Mouse (Mus musculus): ENCODE results near the gene Itih3. TPM values are rescaled to one million over a fixed set of nuclear protein-coding genes. Genes with fewer than 3 reads are reported as not detected.

Itih3 gene
- polyA plus RNA-seq, 1 experiment from 2014 or later = not detected

DNA sequence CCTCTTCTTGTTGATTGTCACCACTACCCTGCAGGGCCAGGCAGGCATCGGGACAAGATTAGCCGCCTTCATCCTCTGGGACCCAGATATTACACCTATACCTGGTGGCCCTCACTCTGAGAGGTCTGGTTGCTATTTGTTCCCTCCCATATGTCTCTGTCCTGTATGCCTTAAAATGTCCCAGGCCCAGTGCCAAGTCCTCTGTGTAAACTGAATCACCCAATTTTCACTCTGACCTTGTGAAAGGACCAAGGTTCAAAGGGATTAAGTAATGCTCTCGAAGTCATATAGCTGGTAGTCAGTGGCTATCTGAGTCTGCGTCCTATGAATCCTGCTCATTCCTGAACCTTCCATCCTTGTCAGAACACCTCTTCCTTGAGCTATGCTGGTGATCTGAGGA lies 6.8 kb upstream of the Itih3 start:
- H3K4me3 ChIP-seq (replicated peaks) = no peak overlapping the region
- H3K4me1 ChIP-seq (replicated peaks) = no peaks in the 10 kb centered on the region
- no peak overlapping the region for H3K9ac ChIP-seq (replicated peaks)
- H3K27me3 ChIP-seq = no peaks in the 10 kb centered on the region
- H3K9me3 ChIP-seq = no peaks in the 10 kb centered on the region
- no peaks in the 10 kb centered on the region for H3K36me3 ChIP-seq
- WGBS = 95% methylated on average over 4 of the region's 4 CpGs
- H3K4me2 ChIP-seq = no peak overlapping the region
- no peak overlapping the region for H3K27ac ChIP-seq
- no peak for ATAC-seq (ENCODE audit: insufficient number of reproducible peaks, insufficient read depth, low FRiP score, low TSS enrichment, low read depth)

GRCm38 (mm10) chr14:30925492-30925891 lies 1.9 kb upstream of the Itih3 start:
- no peaks in the 10 kb centered on the region for H3K4me1 ChIP-seq (replicated peaks)
- H3K27me3 ChIP-seq = no peaks in the 10 kb centered on the region
- H3K9me3 ChIP-seq = no peaks in the 10 kb centered on the region
- no peak overlapping the region for H3K27ac ChIP-seq
- H3K36me3 ChIP-seq = no peaks in the 10 kb centered on the region
- ATAC-seq (ENCODE audit: insufficient number of reproducible peaks, insufficient read depth, low FRiP score, low TSS enrichment, low read depth) = no peak
- no peak overlapping the region for H3K4me2 ChIP-seq
- H3K9ac ChIP-seq (replicated peaks) = no peak overlapping the region
- WGBS = 86% methylated on average over 3 of the region's 3 CpGs
- no peak overlapping the region for H3K4me3 ChIP-seq (replicated peaks)

DNA sequence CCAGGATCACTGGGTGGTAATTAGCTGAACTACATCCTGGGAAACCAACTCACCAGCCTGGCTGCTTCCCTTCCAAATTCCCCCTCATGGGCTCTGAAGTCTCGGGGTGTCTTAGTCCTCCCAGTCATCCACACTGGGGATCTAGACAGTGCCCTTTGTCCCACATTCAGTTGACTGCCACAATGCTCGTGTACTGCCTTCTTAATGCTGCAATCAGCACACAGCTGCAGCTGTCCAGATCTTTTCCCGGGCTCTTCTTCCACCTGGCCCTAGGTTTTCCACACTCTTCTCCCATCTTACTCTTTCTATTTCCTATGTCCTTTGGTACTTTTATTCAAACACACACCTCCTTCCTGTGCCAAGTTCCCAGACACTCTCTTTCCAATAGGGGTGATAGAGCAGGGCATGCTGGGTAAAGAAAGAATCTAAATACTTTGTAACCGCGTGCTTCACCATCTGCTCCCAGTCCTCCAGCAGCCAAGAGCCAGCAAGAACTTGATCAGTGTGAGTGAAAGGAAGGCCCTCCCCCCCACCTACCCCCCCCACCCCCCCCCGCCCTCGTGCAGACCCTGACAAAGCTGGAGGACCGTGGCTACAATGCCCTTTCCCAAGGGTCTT lies 1.4 kb downstream of the Itih3 start:
- ATAC-seq (ENCODE audit: insufficient number of reproducible peaks, insufficient read depth, low FRiP score, low TSS enrichment, low read depth) = no peak

GRCm38 (mm10) chr14:30916516-30916915 lies 7.0 kb downstream of the Itih3 start:
- no peaks in the 10 kb centered on the region for H3K9me3 ChIP-seq
- H3K4me1 ChIP-seq (replicated peaks) = no peaks in the 10 kb centered on the region
- H3K9ac ChIP-seq (replicated peaks) = no peak overlapping the region
- H3K27me3 ChIP-seq = no peaks in the 10 kb centered on the region
- no peak overlapping the region for H3K4me3 ChIP-seq (replicated peaks)
- no peaks in the 10 kb centered on the region for H3K36me3 ChIP-seq
- no peak overlapping the region for H3K4me2 ChIP-seq
- WGBS = 86% methylated on average over 1 of the region's 1 CpGs
- no peak overlapping the region for H3K27ac ChIP-seq
- ATAC-seq (ENCODE audit: insufficient number of reproducible peaks, insufficient read depth, low FRiP score, low TSS enrichment, low read depth) = no peak

More for the DNA sequence above, 1.4 kb downstream of the Itih3 start:
- Histone ChIP-seq H3K4me3 (replicated peaks) (no peak overlapping the region), H3K4me1 (replicated peaks) (no peaks in the 10 kb centered on the region), H3K9me3 (no peaks in the 10 kb centered on the region), H3K27ac (no peak overlapping the region), H3K4me2 (no peak overlapping the region), H3K27me3 (no peaks in the 10 kb centered on the region), H3K9ac (replicated peaks) (no peak overlapping the region), H3K36me3 (no peaks in the 10 kb centered on the region)
- WGBS = 61% methylated on average over 8 of the region's 8 CpGs

DNA sequence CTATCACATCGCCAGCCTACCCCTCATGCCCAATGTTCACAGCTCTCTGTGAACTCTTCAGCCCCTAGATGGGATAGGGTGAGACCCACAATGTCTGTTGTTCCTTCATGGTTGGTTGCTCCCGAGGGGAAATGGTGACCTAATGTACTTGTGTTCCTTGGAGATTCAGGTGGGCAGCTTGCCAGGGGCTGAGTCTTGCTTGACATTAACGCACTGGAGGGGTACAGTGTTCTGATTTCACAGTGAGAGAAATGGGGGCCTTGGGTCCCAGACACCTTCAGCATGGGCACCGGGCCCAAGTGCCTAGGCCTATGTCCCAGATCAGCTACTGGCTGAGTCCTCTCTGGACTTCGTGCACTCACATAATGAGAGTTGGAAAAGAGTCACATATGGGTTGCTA lies 10.2 kb downstream of the Itih3 start:
- Histone ChIP-seq H3K4me3 (replicated peaks) (no peak overlapping the region), H3K27me3 (no peaks in the 10 kb centered on the region), H3K4me2 (no peak overlapping the region), H3K9ac (replicated peaks) (no peak overlapping the region), H3K9me3 (no peaks in the 10 kb centered on the region), H3K27ac (no peak overlapping the region), H3K4me1 (replicated peaks) (no peaks in the 10 kb centered on the region), H3K36me3 (no peaks in the 10 kb centered on the region)
- WGBS = 93% methylated on average over 5 of the region's 5 CpGs
- no peak for ATAC-seq (ENCODE audit: insufficient number of reproducible peaks, insufficient read depth, low FRiP score, low TSS enrichment, low read depth)

- H3K36me3 ChIP-seq = no peaks in the 10 kb centered on the region
- H3K27ac ChIP-seq = no peak overlapping the region
- no peaks in the 10 kb centered on the region for H3K9me3 ChIP-seq
- no peak overlapping the region for H3K4me2 ChIP-seq
- H3K4me1 ChIP-seq (replicated peaks) = no peaks in the 10 kb centered on the region
- H3K4me3 ChIP-seq (replicated peaks) = no peak overlapping the region
- WGBS = 85% methylated on average over 8 of the region's 8 CpGs
- no peaks in the 10 kb centered on the region for H3K27me3 ChIP-seq
- H3K9ac ChIP-seq (replicated peaks) = no peak overlapping the region
- ATAC-seq (ENCODE audit: insufficient number of reproducible peaks, insufficient read depth, low FRiP score, low TSS enrichment, low read depth) = no peak
Measured at GRCm38 (mm10) chr14:30912641-30913040, 10.9 kb downstream of the Itih3 start.

DNA sequence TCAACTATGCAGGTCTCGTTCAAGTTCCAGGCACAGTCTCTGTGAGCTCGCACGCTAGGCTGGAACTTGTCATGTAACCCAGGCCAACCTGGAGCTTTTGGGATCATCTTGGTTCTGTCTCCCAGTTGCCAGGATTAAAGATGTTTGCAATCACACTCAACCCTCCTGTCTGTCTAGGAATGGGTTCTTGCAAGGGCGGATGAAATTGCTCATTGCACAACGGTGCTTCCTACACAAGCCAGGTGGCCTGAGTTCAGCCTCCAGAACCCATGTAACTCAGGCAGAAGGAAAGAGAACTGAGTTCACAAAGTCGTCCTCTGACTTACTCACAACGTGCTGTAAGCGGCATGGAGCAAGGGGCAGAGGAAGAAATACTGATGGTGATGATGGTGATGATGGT lies 12.4 kb downstream of the Itih3 start:
- Histone ChIP-seq H3K9ac (replicated peaks) (no peak overlapping the region), H3K36me3 (no peaks in the 10 kb centered on the region), H3K9me3 (no peaks in the 10 kb centered on the region), H3K4me1 (replicated peaks) (no peaks in the 10 kb centered on the region), H3K4me3 (replicated peaks) (no peak overlapping the region), H3K4me2 (no peak overlapping the region), H3K27ac (no peak overlapping the region), H3K27me3 (no peaks in the 10 kb centered on the region)
- WGBS = 90% methylated on average over 8 of the region's 8 CpGs
- ATAC-seq (ENCODE audit: insufficient number of reproducible peaks, insufficient read depth, low FRiP score, low TSS enrichment, low read depth) = no peak

DNA sequence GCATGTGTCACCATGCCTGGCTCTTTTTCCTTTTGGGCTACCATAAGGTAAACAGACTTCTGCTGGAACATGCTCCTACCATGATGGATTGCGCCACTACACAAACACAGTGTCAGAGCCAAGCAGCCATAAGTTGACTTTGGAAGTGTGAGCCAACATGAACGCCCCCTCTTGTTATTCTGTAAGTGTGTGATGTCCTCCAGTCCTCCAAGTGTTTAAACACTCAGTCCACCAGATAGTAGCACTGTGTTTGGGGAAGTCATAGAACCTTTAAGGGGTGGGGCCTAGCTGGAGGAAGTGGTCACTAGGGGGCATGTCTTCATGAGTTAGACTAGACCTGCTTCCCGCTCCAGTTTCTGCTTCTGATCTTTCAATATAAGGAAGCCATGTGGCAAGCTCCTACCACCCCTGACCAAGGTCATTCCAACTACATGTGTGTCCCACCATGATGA lies 15.7 kb downstream of the Itih3 start:
- Histone ChIP-seq H3K9ac (replicated peaks) (no peak overlapping the region), H3K27ac (no peak overlapping the region), H3K27me3 (no peaks in the 10 kb centered on the region), H3K36me3 (no peaks in the 10 kb centered on the region), H3K9me3 (no peaks in the 10 kb centered on the region), H3K4me2 (no peak overlapping the region), H3K4me3 (replicated peaks) (no peak overlapping the region), H3K4me1 (replicated peaks) (no peaks in the 10 kb centered on the region)
- no peak for ATAC-seq (ENCODE audit: insufficient number of reproducible peaks, insufficient read depth, low FRiP score, low TSS enrichment, low read depth)
- 87% methylated on average over 3 of the region's 3 CpGs for WGBS

- Histone ChIP-seq H3K4me3 (replicated peaks) (no peak overlapping the region), H3K27me3 (no peaks in the 10 kb centered on the region), H3K9me3 (no peaks in the 10 kb centered on the region), H3K4me1 (replicated peaks) (no peaks in the 10 kb centered on the region), H3K9ac (replicated peaks) (no peak overlapping the region), H3K27ac (no peak overlapping the region), H3K36me3 (no peaks in the 10 kb centered on the region), H3K4me2 (no peak overlapping the region)
- no peak for ATAC-seq (ENCODE audit: insufficient number of reproducible peaks, insufficient read depth, low FRiP score, low TSS enrichment, low read depth)
- 90% methylated on average over 6 of the region's 6 CpGs for WGBS
Measured at GRCm38 (mm10) chr14:30906001-30906400, 17.6 kb downstream of the Itih3 start.

DNA sequence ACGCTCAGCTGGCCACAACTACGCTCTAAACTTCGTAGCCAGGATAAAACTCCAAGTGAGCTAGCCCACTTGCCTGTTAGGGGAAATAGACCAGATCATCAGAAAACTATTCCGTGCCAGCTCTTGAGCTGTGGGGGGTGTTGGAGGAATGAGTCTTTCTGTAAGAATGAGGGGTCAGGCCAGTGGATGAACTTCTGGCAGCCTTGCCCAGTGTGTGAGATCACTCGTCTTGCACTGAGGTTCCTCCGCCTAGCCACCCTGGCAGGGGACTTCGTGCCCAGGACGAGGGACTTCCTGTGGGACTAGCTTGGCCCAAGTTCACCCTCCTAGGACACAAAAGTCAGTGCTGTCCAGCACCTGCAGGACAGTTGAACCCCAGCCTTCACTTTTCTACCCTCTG lies 19.3 kb downstream of the Itih3 start:
- H3K27me3 ChIP-seq = no peaks in the 10 kb centered on the region
- H3K9ac ChIP-seq (replicated peaks) = no peak overlapping the region
- no peak overlapping the region for H3K4me3 ChIP-seq (replicated peaks)
- ATAC-seq (ENCODE audit: insufficient number of reproducible peaks, insufficient read depth, low FRiP score, low TSS enrichment, low read depth) = no peak
- no peaks in the 10 kb centered on the region for H3K36me3 ChIP-seq
- H3K4me1 ChIP-seq (replicated peaks) = no peaks in the 10 kb centered on the region
- no peak overlapping the region for H3K4me2 ChIP-seq
- no peak overlapping the region for H3K27ac ChIP-seq
- H3K9me3 ChIP-seq = 0 out of 2 replicates have a peak, but pooled peaks cover 6% of the 10 kb centered on the region
- WGBS = 82% methylated on average over 8 of the region's 8 CpGs

GRCm38 (mm10) chr14:30903036-30903435 lies 20.5 kb downstream of the Itih3 start:
- Histone ChIP-seq H3K36me3 (no peaks in the 10 kb centered on the region), H3K9me3 (0 out of 2 replicates have a peak, but pooled peaks cover 6% of the 10 kb centered on the region), H3K4me2 (no peak overlapping the region), H3K27me3 (no peaks in the 10 kb centered on the region), H3K27ac (no peak overlapping the region), H3K4me1 (replicated peaks) (no peaks in the 10 kb centered on the region), H3K4me3 (replicated peaks) (no peak overlapping the region), H3K9ac (replicated peaks) (no peak overlapping the region)
- 58% methylated on average over 2 of the region's 3 CpGs for WGBS
- ATAC-seq (ENCODE audit: insufficient number of reproducible peaks, insufficient read depth, low FRiP score, low TSS enrichment, low read depth) = no peak

DNA sequence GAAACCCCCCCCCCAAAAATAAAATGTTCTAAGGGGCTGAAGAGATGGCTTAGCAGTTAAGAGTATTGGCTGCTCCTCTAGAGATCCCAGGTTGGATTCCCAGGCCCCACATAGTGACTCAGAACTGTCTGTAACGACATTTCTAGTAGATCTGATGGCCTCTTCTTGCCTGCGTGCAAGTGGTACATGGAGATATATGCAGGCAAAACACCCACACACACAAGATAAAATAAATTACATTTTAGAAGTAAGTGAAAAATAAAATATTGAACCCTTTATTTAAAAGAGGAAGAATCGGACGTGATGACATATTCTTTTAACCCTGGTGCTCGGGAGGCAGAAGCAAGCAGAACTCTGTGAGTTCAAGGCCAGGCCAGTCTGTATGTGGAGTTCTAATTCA lies 20.9 kb downstream of the Itih3 start:
- H3K9me3 ChIP-seq = 0 out of 2 replicates have a peak, but pooled peaks cover 6% of the 10 kb centered on the region
- no peaks in the 10 kb centered on the region for H3K27me3 ChIP-seq
- no peak overlapping the region for H3K4me2 ChIP-seq
- no peaks in the 10 kb centered on the region for H3K36me3 ChIP-seq
- no peaks in the 10 kb centered on the region for H3K4me1 ChIP-seq (replicated peaks)
- no peak overlapping the region for H3K9ac ChIP-seq (replicated peaks)
- 88% methylated on average over 5 of the region's 5 CpGs for WGBS
- H3K4me3 ChIP-seq (replicated peaks) = no peak overlapping the region
- no peak for ATAC-seq (ENCODE audit: insufficient number of reproducible peaks, insufficient read depth, low FRiP score, low TSS enrichment, low read depth)
- no peak overlapping the region for H3K27ac ChIP-seq
